Mouse (Mus musculus) ES-E14 (cell line): ENCODE results near the gene Hspb3.

Source experiments
- CHD2 ChIP-seq: IDR thresholded peaks from 2 replicates; pipeline ENCODE4 v1.6.1; 2014; ENCODE audit warnings: mild to moderate bottlenecking, low read depth, low read length, inconsistent platforms
- MAFK ChIP-seq: IDR thresholded peaks from 2 replicates; pipeline ENCODE4 v1.6.1; 2014; ENCODE audit warnings: mild to moderate bottlenecking, low read depth, low read length, inconsistent platforms; ENCODE audit not compliant: insufficient read depth
- ZNF384 ChIP-seq: IDR thresholded peaks from 2 replicates; pipeline ENCODE4 v1.6.1; 2012; ENCODE audit warnings: low read depth, low read length, inconsistent platforms

- TF ChIP-seq CHD2, result no peak
- TF ChIP-seq MAFK, result 0 out of 2 replicates have a peak, but pooled peaks have one; percentile 4
- TF ChIP-seq ZNF384, result no peak
These were observed 45.3 kb downstream of the Hspb3 start, which contains the start of gene Snx18 for GRCm38 (mm10) chr13:113617891-113618823.
